Mouse (Mus musculus) hindbrain, embryonic 14.5 days (tissue): ENCODE results near the gene Kif11. TPM values are rescaled to one million over a fixed set of nuclear protein-coding genes. Genes with fewer than 3 reads are reported as not detected.

Source experiments
- polyA plus RNA-seq: library from polyadenylated mRNA; unstranded; fragments of >200 nt; fragmentation: Nextera tagmentation; extraction: Ambion mirVana; gene quantifications from 2 replicates; pipeline ENCODE4 v1.2.1, GENCODE M21; 2014

Kif11 gene
- polyA plus RNA-seq, 1 experiment from 2014 or later, result 10.5 TPM

Other genes starting within 250 kb of the Kif11 start
- 123 and 130 TPM in 2 replicates for gene March5, start 168.9 kb upstream of the Kif11 start, polyA plus RNA-seq
- gene Cpeb3, start 167.8 kb upstream of the Kif11 start, polyA plus RNA-seq, result 10.8 and 11.5 TPM in 2 replicates
- gene Ide, start 38.6 kb upstream of the Kif11 start, polyA plus RNA-seq, result 54.3 and 65.3 TPM in 2 replicates
- 4.1 and 5.1 TPM in 2 replicates for gene Hhex, start 58.4 kb downstream of the Kif11 start, polyA plus RNA-seq
- gene Exoc6, start 174.0 kb downstream of the Kif11 start, polyA plus RNA-seq, result 25.5 and 26.2 TPM in 2 replicates